Comparison of ENCODE assay signal across 14 mouse cellular contexts in the genomic region with DNA sequence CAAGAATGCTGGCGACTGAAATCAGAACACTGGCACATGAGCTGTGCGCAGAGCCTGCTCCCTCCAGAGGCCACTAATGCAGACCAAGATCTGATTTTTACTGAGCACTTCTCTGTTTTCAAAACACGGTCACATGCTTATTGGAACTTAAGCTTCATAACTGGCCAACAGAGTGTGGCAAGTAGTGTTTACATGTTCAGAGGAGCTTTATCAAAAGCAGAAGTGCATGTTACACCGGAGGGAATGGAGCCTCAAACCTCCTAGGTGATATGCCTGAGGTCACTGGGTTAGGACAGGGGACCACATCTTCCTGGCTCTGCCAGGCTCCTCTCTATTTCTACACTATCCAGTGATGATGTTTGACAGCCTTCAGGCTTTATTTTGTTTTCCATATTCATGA. TPM values are rescaled to one million over a fixed set of nuclear protein-coding genes. Genes with fewer than 3 reads are reported as not detected.
DNase-seq lines count a peak whose midpoint lies in the region; ATAC-seq and TF ChIP-seq lines count a peak whose summit lies in the region.
"Had no signal": no experiment of that assay in that cellular context is flagged by ENCODE, and none has a peak within 500 bp of the region (broad histone marks: within the 10 kb centered on the region; RNA-seq: fewer than 3 reads in every experiment).

No protein-coding gene starts in this region.

- peak; percentile 28 for TF ChIP-seq CTCF in kidney, postnatal 0 days (IDR thresholded peaks at IDR 0.05; ENCODE audit: low read depth)

- no peaks in the 10 kb centered on the region for H3K27me3 ChIP-seq in kidney, postnatal 0 days (ENCODE audit: insufficient read depth, low read length)
- H3K27me3 ChIP-seq in embryonic facial prominence, embryonic 12.5 days: no peaks in the 10 kb centered on the region
- H3K27me3 ChIP-seq in splenic B cell, adult 2 months (ENCODE audit: control insufficient read depth, insufficient read depth, low read length, poor library complexity, severe bottlenecking): no peaks in the 10 kb centered on the region
- H3K27me3 ChIP-seq: hindbrain, embryonic 13.5 days; liver, embryonic 12.5 days had no signal

- WGBS in kidney, postnatal 0 days: 60% methylated on average over 4 of the region's 4 CpGs
- WGBS in embryonic facial prominence, embryonic 12.5 days: 45% methylated on average over 4 of the region's 4 CpGs

- DNase-seq in kidney, postnatal 0 days (ENCODE audit: low spot score): no peak
- DNase-seq in kidney, adult 18-20 months: no peak
- peak; percentile 37 for DNase-seq in NIH3T3 (ENCODE audit: low read depth)
- peak; percentile 57 for DNase-seq in splenic B cell, adult 2 months (ENCODE audit: low read depth, low spot score)
- no peak for DNase-seq in right cerebral cortex, postnatal 25 days
- no peak for DNase-seq in kidney, postnatal 14 days
- DNase-seq: cerebellum, adult 8-10 months; kidney, adult 11 months; lung, postnatal 10 days; midbrain, embryonic 14.5 days had no signal

- H3K4me2 ChIP-seq in kidney, postnatal 0 days (ENCODE audit: low read length): no peak overlapping the region
- H3K4me2 ChIP-seq in embryonic facial prominence, embryonic 12.5 days (replicated peaks): no peak overlapping the region
- H3K4me2 ChIP-seq: hindbrain, embryonic 13.5 days; liver, embryonic 12.5 days had no signal

- no peak for ATAC-seq in kidney, postnatal 0 days (replicated peaks; ENCODE audit: low FRiP score, low read depth)
- ATAC-seq in embryonic facial prominence, embryonic 12.5 days (ENCODE audit: insufficient number of reproducible peaks, insufficient read depth, low FRiP score, low TSS enrichment): no peak
- ATAC-seq: liver, embryonic 12.5 days had no signal

- peaks cover 15% of the 10 kb centered on the region; the same call in 1 of the 2 replicates for H3K36me3 ChIP-seq in kidney, postnatal 0 days (ENCODE audit: insufficient read depth, low read length)
- H3K36me3 ChIP-seq in embryonic facial prominence, embryonic 12.5 days: peaks cover 34% of the 10 kb centered on the region
- no peaks in the 10 kb centered on the region for H3K36me3 ChIP-seq in splenic B cell, adult 2 months (ENCODE audit: control insufficient read depth, insufficient read depth, low read length, poor library complexity, severe bottlenecking)

- H3K4me1 ChIP-seq in kidney, postnatal 0 days (replicated peaks; ENCODE audit: insufficient read depth, low read length): no peaks in the 10 kb centered on the region; the same call in 1 of the 2 replicates
- peaks cover 23% of the 10 kb centered on the region for H3K4me1 ChIP-seq in embryonic facial prominence, embryonic 12.5 days
- H3K4me1 ChIP-seq: liver, embryonic 12.5 days had no signal

- H3K27ac ChIP-seq in kidney, postnatal 0 days: 0 out of 2 replicates have a peak overlapping the region, but pooled peaks have one; percentile 13
- peak overlapping the region; percentile 13; the same call in 1 of the 2 replicates for H3K27ac ChIP-seq in embryonic facial prominence, embryonic 12.5 days
- H3K27ac ChIP-seq: forebrain, embryonic 10.5 days; hindbrain, embryonic 13.5 days; liver, embryonic 12.5 days had no signal

- no peaks in the 10 kb centered on the region for H3K9me3 ChIP-seq in kidney, postnatal 0 days (replicated peaks; ENCODE audit: low read length)
- no peaks in the 10 kb centered on the region for H3K9me3 ChIP-seq in embryonic facial prominence, embryonic 12.5 days
- H3K9me3 ChIP-seq: forebrain, embryonic 10.5 days; hindbrain, embryonic 13.5 days; liver, embryonic 12.5 days had no signal

- H3K9ac ChIP-seq in kidney, postnatal 0 days (ENCODE audit: low read depth, low read length): no peak overlapping the region
- H3K9ac ChIP-seq in embryonic facial prominence, embryonic 12.5 days: no peak overlapping the region
- H3K9ac ChIP-seq: hindbrain, embryonic 13.5 days; liver, embryonic 12.5 days had no signal

- H3K4me3 ChIP-seq in kidney, postnatal 0 days (replicated peaks; ENCODE audit: low read depth, low read length): no peak overlapping the region
- H3K4me3 ChIP-seq in embryonic facial prominence, embryonic 12.5 days: no peak overlapping the region
- H3K4me3 ChIP-seq: forebrain, embryonic 10.5 days; hindbrain, embryonic 13.5 days; liver, embryonic 12.5 days had no signal

RNA-seq across cellular contexts. Expression of gene Zfp827, which starts 31.1 kb away (rescaled TPM):
- polyA plus RNA-seq in kidney, postnatal 0 days (2015; fragmentation: Nextera tagmentation; extraction: Ambion mirVana): 4.5 and 5.5 TPM in 2 replicates
- polyA plus RNA-seq in embryonic facial prominence, embryonic 12.5 days (2016; fragmentation: Nextera tagmentation; extraction: Ambion mirVana): 13.8 and 15.0 TPM in 2 replicates

Comparison
In these comparisons a context has a peak if more than half of its experiments do, and no peak if none do; other contexts are left out.
1. DNase-seq: peak in NIH3T3 (single experiment) and splenic B cell, adult 2 months (single experiment); none in kidney, postnatal 0 days (single experiment), kidney, adult 18-20 months (single experiment), right cerebral cortex, postnatal 25 days (single experiment) and kidney, postnatal 14 days (single experiment).